Mouse (Mus musculus) E14TG2a.4 (cell line): Measurements from ENCODE around the gene Rbfox1.

Experiments
- CTCF ChIP-seq: conservative IDR thresholded peaks from 2 replicates; pipeline ENCODE4 v1.5.1; 2014; ENCODE audit warnings: low read length
- NANOG ChIP-seq: IDR thresholded peaks from 2 replicates; pipeline ENCODE4 v1.6.1; 2014; ENCODE audit warnings: borderline replicate concordance, low read length, mixed read lengths
- POU5F1 ChIP-seq: IDR thresholded peaks from 2 replicates; pipeline ENCODE4 v1.6.1; 2014; ENCODE audit warnings: low read length, borderline replicate concordance

DNA sequence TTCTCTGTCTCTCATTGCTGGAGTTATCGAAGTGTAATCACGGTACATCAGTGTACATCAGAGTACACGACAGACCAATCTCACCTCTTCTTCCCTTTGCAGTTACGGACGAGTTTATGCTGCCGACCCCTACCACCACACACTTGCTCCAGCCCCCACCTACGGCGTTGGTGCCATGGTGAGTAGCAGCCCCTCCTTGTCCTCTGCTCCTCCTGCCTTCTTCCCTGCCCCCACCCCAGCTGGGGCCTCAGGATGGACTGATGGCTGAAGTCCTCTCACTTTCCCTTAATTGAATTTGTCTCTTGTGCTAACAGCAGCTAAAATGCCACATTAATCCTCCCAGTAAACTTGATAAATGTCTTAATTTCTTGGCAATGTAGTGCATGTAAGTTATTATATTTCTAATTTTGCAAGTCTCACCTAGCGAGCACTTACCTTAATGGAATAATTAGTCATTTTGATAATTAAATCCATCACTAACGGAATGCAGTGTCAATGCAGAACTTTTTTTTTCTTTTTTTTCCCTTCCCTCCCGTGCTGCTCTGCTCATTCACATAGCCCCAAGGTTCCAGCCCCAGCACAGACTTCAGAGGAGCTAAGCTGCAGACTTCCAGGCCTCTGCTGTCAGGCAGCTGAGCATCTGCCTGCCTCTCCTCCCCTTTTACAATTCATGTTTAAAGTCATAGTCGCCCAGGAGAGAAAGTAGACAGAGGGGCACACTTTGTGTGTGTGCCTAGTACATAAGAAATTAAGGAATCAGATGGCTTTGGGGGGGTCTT is 1522.9 kb downstream of the Rbfox1 start:
- TF ChIP-seq CTCF, result no peak
- TF ChIP-seq POU5F1, result no peak
- no peak for TF ChIP-seq NANOG
